Mouse (Mus musculus) embryonic fibroblast, embryonic 13.5 days (primary cell): ENCODE data around the gene Arl9. TPM values are rescaled to one million over a fixed set of nuclear protein-coding genes. Genes with fewer than 3 reads are reported as not detected.

Source experiments
- H3K27ac ChIP-seq: 2 replicates; pipeline ENCODE4 v1.5.1; 2012; ENCODE audit warnings: low read length, control low read depth, inconsistent platforms; ENCODE audit not compliant: insufficient read depth
- H3K4me1 ChIP-seq: 2 replicates; pipeline ENCODE4 v1.6.1; 2011; ENCODE audit warnings: low read length; ENCODE audit not compliant: control insufficient read depth, insufficient read depth
- H3K4me3 ChIP-seq: 2 replicates; pipeline ENCODE4 v1.5.1; 2011; ENCODE audit warnings: mild to moderate bottlenecking, control low read depth, low read length; ENCODE audit not compliant: insufficient read depth
- CTCF ChIP-seq: IDR thresholded peaks from 2 replicates; pipeline ENCODE4 v1.5.1; 2011; ENCODE audit warnings: mild to moderate bottlenecking, control low read depth, low read length, moderate library complexity, borderline replicate concordance; ENCODE audit not compliant: insufficient read depth
- POLR2A ChIP-seq: IDR thresholded peaks from 2 replicates; pipeline ENCODE4 v1.6.1; 2011; ENCODE audit warnings: low read depth, mild to moderate bottlenecking, control low read depth, low read length, moderate library complexity
- polyA plus RNA-seq: library from polyadenylated mRNA; stranded (reverse); fragments of >200 nt; gene quantifications from 2 replicates; pipeline ENCODE4 v1.2.4, GENCODE M21; 2011; ENCODE audit warnings: low read depth; ENCODE audit not compliant: missing spikeins, insufficient read length

The Arl9 gene
- polyA plus RNA-seq, 1 experiment = not detected

- H3K4me3 ChIP-seq = peak within 1 kb of the TSS; percentile 100
- H3K4me1 ChIP-seq = no peaks in the 10 kb centered on the region
- H3K27ac ChIP-seq = peak within 1 kb of the TSS; percentile 84
- TF ChIP-seq POLR2A = peak; percentile 82
- no peak for TF ChIP-seq CTCF
Measured at GRCm38 (mm10) chr5:76974554-76975285, 29.1 kb upstream of the Arl9 start, which contains the start of gene Srp72. TSS of gene Srp72 (plus strand) at chr5:76974683.

DNA sequence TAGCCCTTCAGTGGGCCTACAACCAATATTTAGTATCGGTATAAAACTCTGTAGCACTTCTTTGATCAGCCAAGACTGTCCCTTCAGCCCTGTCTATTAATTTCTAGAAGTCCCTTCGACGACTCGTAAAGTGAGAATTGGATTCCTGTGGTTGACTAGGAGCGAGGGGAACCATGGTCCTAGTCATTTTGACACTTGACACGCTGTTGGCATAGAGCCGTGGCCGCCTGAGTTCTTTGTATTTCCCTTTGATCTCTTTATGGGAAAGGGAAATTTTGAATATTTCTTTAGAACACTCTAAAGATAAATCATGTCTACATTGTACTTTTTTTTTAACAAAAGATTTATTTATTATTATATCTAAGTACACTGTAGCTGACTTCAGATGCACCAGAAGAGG is 28.1 kb upstream of the Arl9 start:
- H3K27ac ChIP-seq = no peak overlapping the region
- H3K4me1 ChIP-seq = no peaks in the 10 kb centered on the region
- no peak for TF ChIP-seq CTCF
- no peak for TF ChIP-seq POLR2A
- H3K4me3 ChIP-seq = peak overlapping the region; percentile 100

- Histone ChIP-seq H3K27ac (no peak overlapping the region), H3K4me3 (no peak overlapping the region), H3K4me1 (no peaks in the 10 kb centered on the region)
- TF ChIP-seq CTCF (no peak), POLR2A (no peak)
Measured at GRCm38 (mm10) chr5:76984015-76984414, 19.8 kb upstream of the Arl9 start.

DNA sequence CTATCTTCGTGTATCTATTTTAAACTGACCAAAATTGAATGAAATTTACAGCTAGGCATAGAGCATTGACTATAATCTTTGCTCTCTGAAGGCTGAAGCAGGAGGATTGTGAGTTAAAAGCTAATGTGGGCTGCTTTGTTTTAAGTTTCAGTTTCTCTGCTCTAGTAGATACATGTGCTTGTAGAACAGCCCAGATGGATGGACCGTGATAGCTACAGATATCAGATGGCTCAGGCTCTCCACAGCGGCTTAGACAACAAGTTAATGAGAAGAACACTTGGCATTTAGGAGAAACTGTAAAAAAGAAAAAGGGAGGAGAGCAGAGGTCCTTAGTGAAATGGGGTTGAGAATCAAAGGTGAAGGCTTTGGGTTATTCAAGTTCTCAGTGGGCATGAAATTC is 13.1 kb upstream of the Arl9 start:
- Histone ChIP-seq H3K4me3 (no peak overlapping the region), H3K27ac (no peak overlapping the region), H3K4me1 (no peaks in the 10 kb centered on the region)
- TF ChIP-seq CTCF = no peak
- no peak for TF ChIP-seq POLR2A

DNA sequence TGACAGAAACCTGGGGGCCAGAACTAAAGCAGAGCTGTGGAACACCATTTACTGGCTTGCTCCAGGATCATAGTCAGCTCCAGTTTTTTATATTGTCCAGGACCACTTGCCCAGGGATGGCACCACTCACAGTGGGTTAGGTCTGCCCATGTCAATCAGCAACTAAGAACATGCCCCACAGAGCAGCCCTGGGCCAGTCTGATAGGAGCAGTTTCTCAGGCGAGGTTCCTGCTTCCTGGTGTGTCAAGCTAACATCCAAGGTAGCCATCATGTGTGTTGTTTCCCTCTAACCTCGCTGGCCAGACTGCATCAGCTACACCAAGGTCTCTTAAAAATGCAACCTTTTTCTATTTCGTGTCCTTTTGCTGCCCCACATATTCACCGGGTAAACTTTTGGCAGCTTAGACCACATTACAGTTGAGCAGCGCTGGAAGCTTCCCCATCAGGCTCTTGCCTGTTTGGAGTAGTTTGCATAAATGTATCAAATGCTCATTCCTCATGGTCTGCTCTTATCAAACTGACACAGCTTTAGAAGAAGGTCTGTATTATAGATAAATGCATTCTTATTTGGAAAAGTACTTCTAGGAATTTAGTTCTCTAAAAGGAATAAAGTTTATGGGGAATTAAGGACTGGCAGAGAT is 10.6 kb upstream of the Arl9 start:
- Histone ChIP-seq H3K4me3 (no peak overlapping the region), H3K27ac (no peak overlapping the region), H3K4me1 (no peaks in the 10 kb centered on the region)
- TF ChIP-seq POLR2A (no peak), CTCF (no peak)

DNA sequence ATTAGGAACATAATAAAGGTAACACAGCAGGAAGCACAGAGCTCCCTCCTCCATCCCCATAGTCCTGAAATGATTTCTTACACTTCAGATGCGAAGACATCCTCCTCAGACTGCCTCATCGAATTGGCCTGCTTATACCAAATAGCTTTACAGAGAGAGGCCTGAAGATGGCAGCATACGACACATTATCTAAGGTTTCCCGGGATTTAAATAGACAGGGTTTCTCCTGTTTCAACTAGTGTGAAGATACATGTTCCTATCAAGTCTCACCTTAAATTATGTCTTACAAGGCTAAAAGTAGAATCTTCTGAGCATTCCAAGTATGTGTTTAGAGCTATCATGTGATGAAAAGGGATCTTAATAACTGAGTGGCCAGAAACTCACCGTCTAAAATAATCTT is 5.4 kb upstream of the Arl9 start:
- Histone ChIP-seq H3K4me3 (no peak overlapping the region), H3K27ac (no peak overlapping the region), H3K4me1 (no peaks in the 10 kb centered on the region)
- no peak for TF ChIP-seq CTCF
- TF ChIP-seq POLR2A = no peak

DNA sequence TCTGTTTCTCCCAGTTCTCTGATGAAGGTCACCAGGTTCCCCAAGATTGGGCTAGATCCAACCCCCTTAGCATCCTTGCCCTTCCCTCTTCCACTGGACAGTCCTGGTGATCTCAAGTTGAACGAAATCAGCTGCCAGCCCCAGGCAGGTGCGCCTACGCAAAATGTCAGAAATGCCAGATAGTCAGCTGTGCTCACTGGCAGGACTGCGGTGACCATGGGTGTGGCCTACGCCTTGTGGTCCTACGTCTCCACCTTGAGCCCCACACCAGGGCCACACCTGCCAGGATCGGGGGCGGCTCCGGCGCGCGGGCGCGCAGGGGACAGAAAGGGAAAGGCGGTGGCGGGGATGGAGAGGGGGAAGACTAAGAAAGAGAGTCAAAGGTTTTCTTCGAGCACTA is 2.7 kb upstream of the Arl9 start:
- no peak for TF ChIP-seq CTCF
- TF ChIP-seq POLR2A = no peak
- Histone ChIP-seq H3K4me3 (no peak overlapping the region), H3K27ac (no peak overlapping the region), H3K4me1 (peaks cover 5% of the 10 kb centered on the region; the same call in 1 of the 2 replicates)

DNA sequence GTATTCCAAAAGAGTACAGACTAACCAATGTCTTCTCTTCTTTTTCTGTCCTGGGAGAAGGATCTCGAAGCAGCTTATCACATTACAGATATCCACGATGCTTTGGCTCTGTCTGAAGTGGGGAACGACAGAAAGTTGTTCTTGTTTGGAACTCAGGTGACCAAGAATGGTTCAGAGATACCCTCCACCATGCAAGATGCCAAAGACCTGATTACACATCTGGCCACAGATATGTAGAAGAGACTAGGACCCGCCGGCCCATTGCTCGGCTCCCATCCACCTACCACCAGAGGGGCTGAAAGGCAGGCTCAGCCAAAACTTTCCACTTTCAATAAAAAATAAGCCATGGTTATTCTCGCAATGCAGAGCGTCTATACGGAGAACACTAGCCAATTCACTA is 6.5 kb downstream of the Arl9 start:
- no peak for TF ChIP-seq POLR2A
- TF ChIP-seq CTCF = no peak
- Histone ChIP-seq H3K4me3 (no peak overlapping the region), H3K4me1 (no peaks in the 10 kb centered on the region)

GRCm38 (mm10) chr5:77011082-77011481 is 7.2 kb downstream of the Arl9 start:
- TF ChIP-seq POLR2A = no peak
- Histone ChIP-seq H3K27ac (no peak overlapping the region), H3K4me3 (no peak overlapping the region), H3K4me1 (no peaks in the 10 kb centered on the region)

More for the DNA sequence above, 6.5 kb downstream of the Arl9 start:
- no peak overlapping the region for H3K27ac ChIP-seq

DNA sequence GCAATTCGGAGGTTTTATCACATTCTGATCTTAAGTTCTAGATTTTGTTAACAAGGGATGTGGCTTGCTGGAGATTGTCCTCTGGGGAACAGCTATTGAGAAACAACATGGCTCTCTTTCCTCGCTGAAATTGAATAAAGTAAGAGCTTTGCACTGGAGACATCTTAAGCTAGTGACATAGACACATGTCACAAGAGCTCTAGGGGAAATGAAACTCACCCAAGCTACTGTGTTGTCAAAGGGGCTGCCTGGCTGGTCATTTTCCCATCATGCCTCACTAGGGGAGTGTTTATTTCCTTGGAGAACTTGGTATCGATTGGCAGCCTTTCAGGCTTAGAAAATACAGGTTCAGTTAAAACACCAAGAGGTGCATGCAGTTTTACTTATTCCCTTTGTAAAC is 9.3 kb downstream of the Arl9 start:
- H3K27ac ChIP-seq = no peak overlapping the region
- TF ChIP-seq CTCF (no peak), POLR2A (no peak)
- no peaks in the 10 kb centered on the region for H3K4me1 ChIP-seq
- H3K4me3 ChIP-seq = no peak overlapping the region
